Mouse (Mus musculus): ENCODE results near the gene Oit3.

Gene Oit3

GRCm38 (mm10) chr10:59441735-59442134 is at the start of gene Oit3:
Gene Oit3, minus strand, starts transcription at chr10:59441778.
- in situ Hi-C loops (cut with MboI; ENCODE audit: unreplicated experiment in 2 of 2), result no loop called here

- in situ Hi-C loops (cut with MboI; ENCODE audit: unreplicated experiment in 2 of 2), result no loop called here
Measured at GRCm38 (mm10) chr10:59490920-59491319, 49.3 kb upstream of the Oit3 start.

GRCm38 (mm10) chr10:59489411-59489810 is 47.8 kb upstream of the Oit3 start:
- in situ Hi-C loops (cut with MboI; ENCODE audit: unreplicated experiment in 2 of 2), result no loop called here

GRCm38 (mm10) chr10:59487351-59487750 is 45.8 kb upstream of the Oit3 start:
- in situ Hi-C loops (cut with MboI; ENCODE audit: unreplicated experiment in 2 of 2), result no loop called here

GRCm38 (mm10) chr10:59484318-59484717 is 42.7 kb upstream of the Oit3 start:
- in situ Hi-C loops (cut with MboI; ENCODE audit: unreplicated experiment in 2 of 2), result no loop called here

- in situ Hi-C loops (cut with MboI; ENCODE audit: unreplicated experiment in 2 of 2), result no loop called here
Measured at GRCm38 (mm10) chr10:59481381-59481780, 39.8 kb upstream of the Oit3 start.

GRCm38 (mm10) chr10:59470451-59470850 is 28.9 kb upstream of the Oit3 start:
- in situ Hi-C loops (cut with MboI; ENCODE audit: unreplicated experiment in 2 of 2), result loop anchor here in 1 of 2 experiments (25.0 kb wide), 1 partner anchor 342 kb away; no protein-coding TSS in a partner anchor

- in situ Hi-C loops (cut with MboI; ENCODE audit: unreplicated experiment in 2 of 2), result loop anchor here in 1 of 2 experiments (25.0 kb wide), 1 partner anchor 345 kb away; no protein-coding TSS in a partner anchor
Measured at GRCm38 (mm10) chr10:59467297-59467696, 25.7 kb upstream of the Oit3 start.

GRCm38 (mm10) chr10:59466626-59467025 is 25.0 kb upstream of the Oit3 start:
- in situ Hi-C loops (cut with MboI; ENCODE audit: unreplicated experiment in 2 of 2), result loop anchor here in 1 of 2 experiments (25.0 kb wide), 1 partner anchor 346 kb away; no protein-coding TSS in a partner anchor

- in situ Hi-C loops (cut with MboI; ENCODE audit: unreplicated experiment in 2 of 2), result loop anchor here in 1 of 2 experiments (25.0 kb wide), 1 partner anchor 347 kb away; no protein-coding TSS in a partner anchor
Measured at GRCm38 (mm10) chr10:59465546-59465945, 24.0 kb upstream of the Oit3 start.

GRCm38 (mm10) chr10:59462307-59462706 is 20.7 kb upstream of the Oit3 start:
- in situ Hi-C loops (cut with MboI; ENCODE audit: unreplicated experiment in 2 of 2), result loop anchor here in 1 of 2 experiments (25.0 kb wide), 1 partner anchor 350 kb away; no protein-coding TSS in a partner anchor

GRCm38 (mm10) chr10:59459767-59460166 is 18.2 kb upstream of the Oit3 start:
- in situ Hi-C loops (cut with MboI; ENCODE audit: unreplicated experiment in 2 of 2), result loop anchor here in 1 of 2 experiments (10.0 to 25.0 kb wide), 2 partner anchors 353 to 405 kb away; no protein-coding TSS in a partner anchor

GRCm38 (mm10) chr10:59454631-59455030 is 13.1 kb upstream of the Oit3 start:
- in situ Hi-C loops (cut with MboI; ENCODE audit: unreplicated experiment in 2 of 2), result loop anchor here (5.0 to 25.0 kb wide), 3 partner anchors 358 to 410 kb away; no protein-coding TSS in a partner anchor

- in situ Hi-C loops (cut with MboI; ENCODE audit: unreplicated experiment in 2 of 2), result loop anchor here (5.0 to 25.0 kb wide), 3 partner anchors 360 to 413 kb away; no protein-coding TSS in a partner anchor
Measured at GRCm38 (mm10) chr10:59451839-59452238, 10.3 kb upstream of the Oit3 start.

GRCm38 (mm10) chr10:59447546-59447945 is 6.0 kb upstream of the Oit3 start:
- in situ Hi-C loops (cut with MboI; ENCODE audit: unreplicated experiment in 2 of 2), result no loop called here

GRCm38 (mm10) chr10:59446911-59447437 is 5.4 kb upstream of the Oit3 start:
- in situ Hi-C loops (cut with MboI; ENCODE audit: unreplicated experiment in 2 of 2), result no loop called here

GRCm38 (mm10) chr10:59444635-59445034 is 3.1 kb upstream of the Oit3 start:
- in situ Hi-C loops (cut with MboI; ENCODE audit: unreplicated experiment in 2 of 2), result no loop called here

- in situ Hi-C loops (cut with MboI; ENCODE audit: unreplicated experiment in 2 of 2), result no loop called here
Measured at GRCm38 (mm10) chr10:59444106-59444505, 2.5 kb upstream of the Oit3 start.

GRCm38 (mm10) chr10:59443212-59443611 is 1.6 kb upstream of the Oit3 start:
- in situ Hi-C loops (cut with MboI; ENCODE audit: unreplicated experiment in 2 of 2), result no loop called here

- in situ Hi-C loops (cut with MboI; ENCODE audit: unreplicated experiment in 2 of 2), result no loop called here
Measured at GRCm38 (mm10) chr10:59440177-59440576, 1.4 kb downstream of the Oit3 start.

GRCm38 (mm10) chr10:59439508-59439931 is 2.1 kb downstream of the Oit3 start:
- in situ Hi-C loops (cut with MboI; ENCODE audit: unreplicated experiment in 2 of 2), result no loop called here

GRCm38 (mm10) chr10:59438651-59439050 is 2.9 kb downstream of the Oit3 start:
- in situ Hi-C loops (cut with MboI; ENCODE audit: unreplicated experiment in 2 of 2), result no loop called here
